Mouse (Mus musculus): ENCODE results near the gene Chaf1a. TPM values are rescaled to one million over a fixed set of nuclear protein-coding genes. Genes with fewer than 3 reads are reported as not detected.

Gene Chaf1a
- polyA plus RNA-seq (2015; fragmentation: Nextera tagmentation; extraction: Ambion mirVana), result 12.1 and 12.7 TPM in 2 replicates

DNA sequence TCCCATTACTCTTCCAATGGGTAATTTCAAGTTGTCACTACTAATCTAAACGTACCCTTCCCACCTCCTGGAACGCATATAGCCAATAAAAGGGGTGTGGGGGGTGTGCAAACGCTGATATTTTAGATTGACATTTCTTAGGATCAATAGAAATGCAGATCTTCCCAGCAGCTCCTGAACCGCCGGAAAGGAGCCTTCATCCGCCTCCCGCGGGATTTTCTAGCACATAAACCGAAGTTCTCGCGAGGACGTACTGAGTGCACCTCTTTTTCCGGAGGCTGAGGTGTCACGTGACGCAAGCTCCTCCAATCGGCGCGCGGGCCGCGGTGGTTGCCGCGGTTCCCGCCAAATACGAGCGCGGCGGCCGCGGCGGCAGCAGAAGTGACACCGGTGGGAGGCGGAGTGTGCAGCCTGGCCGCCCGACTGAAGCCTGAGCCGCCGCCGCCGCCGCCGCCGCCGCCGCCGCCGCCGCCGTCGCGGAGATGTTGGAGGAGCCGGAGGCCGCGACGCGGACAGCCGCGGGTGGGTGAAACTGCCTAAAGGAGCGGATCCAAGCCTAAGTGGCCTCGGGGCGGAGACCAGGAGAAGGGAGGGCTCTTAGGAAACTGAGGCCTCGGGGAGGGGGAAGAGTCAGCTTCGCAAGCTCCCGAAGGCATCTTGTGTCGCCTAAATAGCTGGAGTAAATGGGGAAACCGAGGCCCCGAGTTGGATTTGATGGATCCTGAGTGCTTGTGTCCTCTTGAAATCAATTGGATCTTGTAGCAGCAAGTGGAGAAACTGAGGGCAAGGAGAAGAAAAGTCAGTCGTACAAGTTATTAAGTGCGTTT is at the start of gene Chaf1a:
Chaf1a (plus strand) TSS at position 410 of the 827 bp plus-strand sequence.
- peak; percentile 80 for ATAC-seq (replicated peaks; ENCODE audit: extremely low read depth, insufficient read depth, low FRiP score)

DNA sequence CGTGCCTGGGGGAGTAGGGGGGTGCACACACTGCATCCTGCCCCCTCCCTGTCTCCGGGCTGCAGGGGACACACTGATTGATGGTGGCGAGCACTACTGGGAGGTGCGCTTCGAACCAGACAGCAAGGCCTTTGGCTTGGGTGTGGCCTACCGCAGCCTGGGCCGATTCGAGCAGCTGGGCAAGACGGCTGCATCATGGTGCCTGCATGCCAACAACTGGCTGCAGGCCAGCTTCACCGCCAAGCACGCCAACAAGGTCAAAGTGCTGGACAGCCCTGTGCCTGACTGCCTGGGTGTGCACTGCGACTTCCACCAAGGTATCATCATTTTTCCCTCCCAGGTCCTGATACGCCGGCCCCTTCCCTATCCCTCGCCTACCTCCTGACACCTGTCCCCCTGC is 44.2 kb upstream of the Chaf1a start:
- H3K4me1 ChIP-seq (ENCODE audit: control insufficient read depth, insufficient read depth, low read length), result no peaks in the 10 kb centered on the region; the same call in 1 of the 2 replicates
- peaks cover 11% of the 10 kb centered on the region for H3K27me3 ChIP-seq (ENCODE audit: control insufficient read depth, insufficient read depth, low read length)
- H3K4me3 ChIP-seq (ENCODE audit: low read length), result no peak overlapping the region
- no peak overlapping the region for H3K9ac ChIP-seq (ENCODE audit: low read length)
- no peaks in the 10 kb centered on the region for H3K36me3 ChIP-seq (ENCODE audit: control insufficient read depth, insufficient read depth)
- H3K27ac ChIP-seq (ENCODE audit: low read length), result no peak overlapping the region
- WGBS, result 81% methylated on average over 15 of the region's 15 CpGs
- no peaks in the 10 kb centered on the region for H3K9me3 ChIP-seq (replicated peaks; ENCODE audit: control insufficient read depth, low read length)
- no peak for ATAC-seq (replicated peaks; ENCODE audit: extremely low read depth, insufficient read depth, low FRiP score)
- H3K4me2 ChIP-seq (ENCODE audit: low read depth, low read length), result no peak overlapping the region

More for the DNA sequence above, at the start of gene Chaf1a:
- peak within 1 kb of the TSS; percentile 95 for H3K4me2 ChIP-seq (ENCODE audit: low read depth, low read length)
- H3K27ac ChIP-seq (ENCODE audit: low read length), result peak within 1 kb of the TSS; percentile 73
- no peaks in the 10 kb centered on the region for H3K9me3 ChIP-seq (replicated peaks; ENCODE audit: control insufficient read depth, low read length)
- H3K9ac ChIP-seq (ENCODE audit: low read length), result peak within 1 kb of the TSS; percentile 84
- no peaks in the 10 kb centered on the region for H3K27me3 ChIP-seq (ENCODE audit: control insufficient read depth, insufficient read depth, low read length)
- WGBS, result under 1% methylated on average over 63 of the region's 68 CpGs
- peak within 1 kb of the TSS; percentile 77 for H3K4me3 ChIP-seq (ENCODE audit: low read length)
- H3K4me1 ChIP-seq (ENCODE audit: control insufficient read depth, insufficient read depth, low read length), result peaks cover 17% of the 10 kb centered on the region
- H3K36me3 ChIP-seq (ENCODE audit: control insufficient read depth, insufficient read depth), result no peaks in the 10 kb centered on the region

DNA sequence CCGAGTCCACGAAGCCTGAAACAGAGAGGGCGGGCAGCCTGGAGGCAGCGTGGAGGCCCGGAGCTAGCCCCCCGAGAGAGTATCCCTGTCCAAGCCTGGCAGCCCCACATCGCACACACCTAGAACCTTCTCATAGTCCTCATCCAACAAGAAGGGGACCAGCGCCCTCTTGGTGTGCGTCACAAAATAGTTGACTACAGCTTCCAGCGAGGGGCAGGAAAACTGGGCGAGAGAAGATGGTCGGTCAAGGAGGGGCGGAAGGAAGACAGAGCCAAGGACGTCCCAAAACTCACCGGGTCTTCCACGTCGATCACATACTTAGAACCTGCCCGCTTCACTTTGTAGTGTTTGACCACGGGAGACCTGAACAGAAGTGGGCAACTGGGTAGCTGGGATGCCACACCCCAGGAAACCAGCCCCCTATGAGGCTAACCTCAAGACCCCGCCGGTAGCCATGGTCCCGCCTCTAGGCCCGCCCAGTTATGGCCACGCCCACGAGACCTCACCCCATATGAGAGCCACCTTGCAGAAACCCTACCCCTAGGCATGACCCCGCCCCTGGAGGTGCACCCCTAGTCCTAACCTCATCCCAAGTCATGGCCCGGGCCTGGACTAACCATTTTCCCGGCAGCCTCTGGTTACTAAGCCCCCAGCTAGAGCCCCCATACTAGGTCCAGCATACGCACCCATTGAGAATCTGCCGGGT is 40.3 kb upstream of the Chaf1a start:
- no peaks in the 10 kb centered on the region for H3K36me3 ChIP-seq (ENCODE audit: control insufficient read depth, insufficient read depth)
- no peak overlapping the region for H3K4me3 ChIP-seq (ENCODE audit: low read length)
- WGBS, result 13% methylated on average over 30 of the region's 30 CpGs
- no peak for ATAC-seq (replicated peaks; ENCODE audit: extremely low read depth, insufficient read depth, low FRiP score)
- 0 out of 2 replicates have a peak, but pooled peaks cover 3% of the 10 kb centered on the region for H3K9me3 ChIP-seq (replicated peaks; ENCODE audit: control insufficient read depth, low read length)
- peak overlapping the region; percentile 34; the same call in 1 of the 2 replicates for H3K4me2 ChIP-seq (ENCODE audit: low read depth, low read length)
- peaks cover 11% of the 10 kb centered on the region for H3K27me3 ChIP-seq (ENCODE audit: control insufficient read depth, insufficient read depth, low read length)
- no peaks in the 10 kb centered on the region; the same call in 1 of the 2 replicates for H3K4me1 ChIP-seq (ENCODE audit: control insufficient read depth, insufficient read depth, low read length)
- no peak overlapping the region for H3K27ac ChIP-seq (ENCODE audit: low read length)
- no peak overlapping the region; the same call in 1 of the 2 replicates for H3K9ac ChIP-seq (ENCODE audit: low read length)

DNA sequence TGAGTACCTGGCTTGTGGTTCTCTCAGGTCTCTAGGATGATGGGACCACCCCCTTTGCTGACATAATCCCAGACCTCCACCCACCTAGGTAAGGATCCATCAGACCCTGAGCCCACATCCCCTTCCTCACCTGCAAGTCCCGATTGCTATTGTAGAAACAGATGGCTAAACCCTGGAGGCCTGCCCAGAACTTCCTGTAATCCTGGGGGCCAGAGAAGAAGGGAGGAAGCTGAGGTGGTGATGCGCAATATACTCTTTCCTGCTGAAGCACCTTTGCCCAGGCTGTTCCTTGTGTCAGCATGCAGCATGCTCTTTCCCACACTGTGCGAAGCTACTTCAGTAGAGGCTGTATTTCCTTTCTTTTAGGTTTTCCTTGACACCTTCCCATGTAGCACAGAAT is 37.2 kb upstream of the Chaf1a start:
- peaks cover 11% of the 10 kb centered on the region for H3K27me3 ChIP-seq (ENCODE audit: control insufficient read depth, insufficient read depth, low read length)

DNA sequence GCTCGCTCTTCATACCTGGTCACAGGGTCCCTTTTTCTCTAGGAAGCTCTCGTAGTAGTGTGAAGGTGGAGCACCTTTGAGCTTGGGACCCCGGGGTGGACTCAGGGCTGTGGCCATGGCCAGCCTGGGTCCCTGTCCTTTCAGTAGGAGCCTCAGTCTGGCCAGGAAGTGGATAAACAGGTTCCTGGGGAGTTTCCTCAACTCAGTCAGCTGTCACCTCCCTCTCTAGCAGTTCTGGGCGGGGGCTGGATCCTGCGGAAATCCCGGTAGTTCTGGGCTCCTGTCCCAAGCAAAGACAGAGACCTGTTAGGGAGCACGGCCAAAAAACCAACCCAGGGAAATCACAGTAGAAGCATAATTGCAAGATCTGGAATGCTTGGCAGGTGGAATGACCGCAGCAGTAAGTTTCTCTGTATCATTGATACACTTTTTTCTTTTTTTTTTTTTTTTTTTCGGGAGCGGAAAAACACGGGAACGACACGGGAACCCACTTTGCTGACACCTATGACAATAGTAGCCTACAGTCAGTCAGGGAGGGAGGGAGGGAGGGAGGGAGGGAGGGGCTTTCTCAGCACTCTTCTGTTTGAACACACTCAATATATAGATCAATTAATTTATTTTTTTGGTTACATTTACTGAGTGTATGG is 34.7 kb upstream of the Chaf1a start, which contains the start of the genes Stap2 and Mpnd:
Stap2 (minus strand) TSS at position 170 of the 647 bp plus-strand sequence.
Mpnd (plus strand) TSS at position 297 of the 647 bp plus-strand sequence.
- no peak for ATAC-seq (replicated peaks; ENCODE audit: extremely low read depth, insufficient read depth, low FRiP score)
- peak within 1 kb of the TSS; percentile 47 for H3K4me3 ChIP-seq (ENCODE audit: low read length)
- peak within 1 kb of the TSS; percentile 55 for H3K4me2 ChIP-seq (ENCODE audit: low read depth, low read length)
- peak within 1 kb of the TSS; percentile 61 for H3K27ac ChIP-seq (ENCODE audit: low read length)
- 0 out of 2 replicates have a peak, but pooled peaks cover 3% of the 10 kb centered on the region for H3K9me3 ChIP-seq (replicated peaks; ENCODE audit: control insufficient read depth, low read length)
- 23% methylated on average over 13 of the region's 13 CpGs for WGBS
- peak within 1 kb of the TSS; percentile 64 for H3K9ac ChIP-seq (ENCODE audit: low read length)
- peaks cover 14% of the 10 kb centered on the region for H3K4me1 ChIP-seq (ENCODE audit: control insufficient read depth, insufficient read depth, low read length)
- H3K27me3 ChIP-seq (ENCODE audit: control insufficient read depth, insufficient read depth, low read length), result peaks cover 4% of the 10 kb centered on the region
- no peaks in the 10 kb centered on the region for H3K36me3 ChIP-seq (ENCODE audit: control insufficient read depth, insufficient read depth)

More for the DNA sequence above, 37.2 kb upstream of the Chaf1a start:
- 57% methylated on average over 3 of the region's 3 CpGs for WGBS
- H3K4me2 ChIP-seq (ENCODE audit: low read depth, low read length), result no peak overlapping the region
- H3K4me3 ChIP-seq (ENCODE audit: low read length), result no peak overlapping the region
- H3K36me3 ChIP-seq (ENCODE audit: control insufficient read depth, insufficient read depth), result no peaks in the 10 kb centered on the region
- 0 out of 2 replicates have a peak, but pooled peaks cover 3% of the 10 kb centered on the region for H3K9me3 ChIP-seq (replicated peaks; ENCODE audit: control insufficient read depth, low read length)
- H3K27ac ChIP-seq (ENCODE audit: low read length), result no peak overlapping the region
- no peak overlapping the region for H3K9ac ChIP-seq (ENCODE audit: low read length)
- ATAC-seq (replicated peaks; ENCODE audit: extremely low read depth, insufficient read depth, low FRiP score), result no peak
- peaks cover 5% of the 10 kb centered on the region for H3K4me1 ChIP-seq (ENCODE audit: control insufficient read depth, insufficient read depth, low read length)

DNA sequence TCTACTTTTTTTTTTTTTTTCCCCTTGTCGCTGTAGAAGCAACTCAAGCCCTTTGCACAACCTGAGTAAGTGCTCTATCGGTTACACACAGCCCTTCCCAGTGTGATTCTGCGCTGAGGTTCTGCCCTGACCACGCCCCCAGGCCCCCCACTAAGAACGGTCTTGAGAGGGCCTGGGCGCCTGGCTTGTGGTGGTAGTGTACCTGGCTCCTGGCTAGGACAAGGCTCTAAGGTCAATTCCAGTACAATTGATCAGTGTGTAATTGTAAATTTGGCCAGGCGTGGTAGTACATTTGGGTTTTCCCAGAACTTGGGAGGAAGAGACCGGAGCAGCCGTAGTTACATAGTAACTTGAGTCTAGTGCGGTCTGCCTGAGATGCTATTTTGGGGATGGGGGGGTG is 33.3 kb upstream of the Chaf1a start:
- Histone ChIP-seq H3K27me3 (ENCODE audit: control insufficient read depth, insufficient read depth, low read length) (no peaks in the 10 kb centered on the region), H3K4me3 (ENCODE audit: low read length) (no peak overlapping the region), H3K9me3 (replicated peaks; ENCODE audit: control insufficient read depth, low read length) (no peaks in the 10 kb centered on the region), H3K36me3 (ENCODE audit: control insufficient read depth, insufficient read depth) (peaks cover 4% of the 10 kb centered on the region), H3K9ac (ENCODE audit: low read length) (no peak overlapping the region), H3K27ac (ENCODE audit: low read length) (peak overlapping the region; percentile 53; the same call in 1 of the 2 replicates), H3K4me1 (ENCODE audit: control insufficient read depth, insufficient read depth, low read length) (peaks cover 18% of the 10 kb centered on the region), H3K4me2 (ENCODE audit: low read depth, low read length) (no peak overlapping the region)
- no peak for ATAC-seq (replicated peaks; ENCODE audit: extremely low read depth, insufficient read depth, low FRiP score)
- 47% methylated on average over 10 of the region's 10 CpGs for WGBS

DNA sequence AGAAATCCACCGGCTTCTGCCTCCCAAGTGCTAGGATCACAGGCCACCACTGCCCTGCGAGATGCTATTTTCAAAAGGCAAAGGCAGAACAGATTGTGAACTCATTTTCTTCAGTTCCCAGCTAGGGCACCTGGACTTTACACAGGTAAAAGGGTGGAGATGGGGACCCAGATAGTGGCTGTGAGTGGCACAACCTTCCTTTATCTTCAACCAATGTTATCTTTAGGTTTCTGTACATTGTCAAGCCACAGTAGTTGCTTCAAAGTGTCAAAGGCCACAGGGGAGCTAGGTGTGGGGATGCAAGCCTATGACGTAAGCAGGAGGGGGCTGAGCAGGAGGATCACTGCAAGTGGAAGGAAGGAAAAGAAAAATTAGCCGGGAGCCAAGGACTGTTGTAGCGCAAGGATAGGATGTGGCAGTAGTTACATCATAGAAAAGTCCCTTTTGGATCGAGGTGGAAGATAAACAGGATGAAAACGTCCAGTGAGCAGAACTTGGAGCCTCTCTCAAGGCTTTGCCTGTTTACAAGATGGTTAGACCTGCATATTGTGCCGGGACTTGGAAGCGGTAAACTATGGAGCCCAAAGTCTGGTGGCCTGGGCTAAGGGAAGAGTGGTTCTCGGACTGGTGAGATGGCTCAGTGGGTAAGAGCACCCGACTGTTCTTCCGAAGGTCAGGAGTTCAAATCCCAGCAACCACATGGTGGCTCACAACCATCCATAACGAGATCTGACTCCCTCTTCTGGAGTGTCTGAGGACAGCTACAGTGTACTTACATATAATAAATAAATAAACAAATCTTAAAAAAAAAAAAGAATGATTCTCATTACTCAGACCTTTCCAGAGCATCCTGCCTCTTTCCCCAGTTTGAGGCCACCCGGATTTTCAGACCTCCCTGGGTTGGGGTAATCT is 32.5 kb upstream of the Chaf1a start:
- Histone ChIP-seq H3K27ac (ENCODE audit: low read length) (peak overlapping the region; percentile 92), H3K4me3 (ENCODE audit: low read length) (peak overlapping the region; percentile 89), H3K9me3 (replicated peaks; ENCODE audit: control insufficient read depth, low read length) (no peaks in the 10 kb centered on the region), H3K36me3 (ENCODE audit: control insufficient read depth, insufficient read depth) (peaks cover 10% of the 10 kb centered on the region), H3K4me2 (ENCODE audit: low read depth, low read length) (peak overlapping the region; percentile 91), H3K4me1 (ENCODE audit: control insufficient read depth, insufficient read depth, low read length) (peaks cover 18% of the 10 kb centered on the region), H3K9ac (ENCODE audit: low read length) (peak overlapping the region; percentile 56), H3K27me3 (ENCODE audit: control insufficient read depth, insufficient read depth, low read length) (no peaks in the 10 kb centered on the region)
- no peak for ATAC-seq (replicated peaks; ENCODE audit: extremely low read depth, insufficient read depth, low FRiP score)
- WGBS, result 24% methylated on average over 13 of the region's 14 CpGs

All from heart, embryonic 16.5 days (tissue).